9 mouse cellular contexts compared by ENCODE assay signal in the genomic region with DNA sequence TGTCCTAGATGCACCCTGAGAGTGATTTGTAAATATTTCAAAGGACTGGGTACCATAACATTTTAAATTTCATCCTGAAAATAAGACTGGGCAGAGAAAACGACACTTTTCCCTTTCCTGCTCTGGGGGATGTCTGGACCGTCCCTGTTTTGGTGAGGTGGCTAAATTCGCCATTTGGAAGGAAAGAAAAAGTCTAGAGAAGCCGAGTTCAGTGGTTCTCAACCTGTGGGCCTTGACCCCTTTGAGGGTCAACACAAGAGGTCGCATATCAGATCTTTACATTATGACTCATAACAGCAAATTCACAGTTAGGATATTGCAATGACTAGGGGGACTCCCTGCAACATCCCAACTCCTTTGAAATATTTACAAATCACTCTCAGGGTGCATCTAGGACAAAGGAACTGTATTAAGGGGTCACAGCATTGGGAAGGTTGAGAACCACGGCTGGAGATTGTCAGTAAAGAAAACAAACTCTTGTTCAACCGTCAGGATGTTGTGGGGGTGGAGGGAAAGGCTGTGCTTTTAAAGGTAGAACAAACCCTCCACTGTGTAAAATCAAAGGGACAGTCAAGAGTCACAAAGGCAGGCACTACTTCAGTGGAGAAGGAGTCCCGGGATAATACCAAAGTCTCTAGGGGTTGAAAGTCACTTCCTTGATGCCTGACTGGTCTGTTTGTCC. TPM values are rescaled to one million over a fixed set of nuclear protein-coding genes. Genes with fewer than 3 reads are reported as not detected.
DNase-seq lines count a peak whose midpoint lies in the region; ATAC-seq lines count a peak whose summit lies in the region.
"Had no signal": no experiment of that assay in that cellular context is flagged by ENCODE, and none has a peak within 500 bp of the region (broad histone marks: within the 10 kb centered on the region; RNA-seq: fewer than 3 reads in every experiment).

No protein-coding gene starts in this region.

- peak overlapping the region; percentile 63; the same call in 1 of the 2 replicates for H3K9ac ChIP-seq in heart, embryonic 11.5 days (ENCODE audit: low read depth, low read length)
- H3K9ac ChIP-seq in forebrain, embryonic 15.5 days (replicated peaks) = 0 out of 2 replicates have a peak overlapping the region, but pooled peaks have one; percentile 19
- H3K9ac ChIP-seq in liver, embryonic 15.5 days = no peak overlapping the region

- intact Hi-C loops in heart, postnatal 25 days (cut with DNase I) = loop anchor here (5.0 kb wide), 1 partner anchor 93 kb away; no protein-coding TSS in a partner anchor

- 22% methylated on average over 8 of the region's 8 CpGs for WGBS in heart, embryonic 11.5 days (ENCODE audit: insufficient replicate concordance)
- WGBS in forebrain, embryonic 15.5 days = 36% methylated on average over 8 of the region's 8 CpGs
- 42% methylated on average over 8 of the region's 8 CpGs for WGBS in liver, embryonic 15.5 days (ENCODE audit: insufficient replicate concordance)

- H3K27me3 ChIP-seq in heart, embryonic 11.5 days (ENCODE audit: control insufficient read depth, insufficient read depth, low read length) = no peaks in the 10 kb centered on the region
- no peaks in the 10 kb centered on the region for H3K27me3 ChIP-seq in forebrain, embryonic 15.5 days
- H3K27me3 ChIP-seq in liver, embryonic 15.5 days = peaks cover 64% of the 10 kb centered on the region

- no peak for DNase-seq in heart, postnatal 25 days (ENCODE audit: low spot score)
- peak; percentile 27 for DNase-seq in 416B (ENCODE audit: low read depth)
- DNase-seq in gastrocnemius, adult 8-10 months (ENCODE audit: low spot score in 2 of 2) = no peak
- DNase-seq in ovary, postnatal 36 days (ENCODE audit: low spot score) = no peak
- DNase-seq: cerebellum, adult 11 months had no signal

- H3K9me3 ChIP-seq in heart, embryonic 11.5 days (replicated peaks; ENCODE audit: control insufficient read depth, low read length) = no peaks in the 10 kb centered on the region
- H3K9me3 ChIP-seq in forebrain, embryonic 15.5 days = no peaks in the 10 kb centered on the region
- H3K9me3 ChIP-seq in liver, embryonic 15.5 days (replicated peaks) = no peaks in the 10 kb centered on the region

- peak overlapping the region; percentile 35; the same call in 1 of the 2 replicates for H3K27ac ChIP-seq in heart, embryonic 11.5 days (ENCODE audit: low read depth, low read length)
- no peak overlapping the region for H3K27ac ChIP-seq in forebrain, embryonic 15.5 days (replicated peaks)
- no peak overlapping the region for H3K27ac ChIP-seq in liver, embryonic 15.5 days (replicated peaks)

- peak overlapping the region; percentile 87 for H3K4me3 ChIP-seq in heart, embryonic 11.5 days (ENCODE audit: low read depth, low read length)
- H3K4me3 ChIP-seq in forebrain, embryonic 15.5 days = peak overlapping the region; percentile 93
- H3K4me3 ChIP-seq in liver, embryonic 15.5 days (replicated peaks) = no peak overlapping the region

- peak overlapping the region; percentile 87 for H3K4me2 ChIP-seq in heart, embryonic 11.5 days
- peak overlapping the region; percentile 75 for H3K4me2 ChIP-seq in forebrain, embryonic 15.5 days (replicated peaks)
- peak overlapping the region; percentile 35; the same call in 1 of the 2 replicates for H3K4me2 ChIP-seq in liver, embryonic 15.5 days

- no peak for ATAC-seq in heart, embryonic 11.5 days (replicated peaks; ENCODE audit: insufficient number of reproducible peaks, low FRiP score, low TSS enrichment)
- no peak for ATAC-seq in forebrain, embryonic 15.5 days (replicated peaks)
- ATAC-seq in liver, embryonic 15.5 days (ENCODE audit: insufficient read depth) = no peak
- no peak for ATAC-seq in granulocyte monocyte progenitor cell, adult 5-6 weeks (replicated peaks; ENCODE audit: poor library complexity, severe bottlenecking)

- peaks cover 24% of the 10 kb centered on the region for H3K4me1 ChIP-seq in heart, embryonic 11.5 days (ENCODE audit: control insufficient read depth, insufficient read depth, low read length)
- peaks cover 22% of the 10 kb centered on the region for H3K4me1 ChIP-seq in forebrain, embryonic 15.5 days
- peaks cover 31% of the 10 kb centered on the region for H3K4me1 ChIP-seq in liver, embryonic 15.5 days (replicated peaks)

- H3K36me3 ChIP-seq in heart, embryonic 11.5 days (ENCODE audit: control insufficient read depth, insufficient read depth, low read length) = no peaks in the 10 kb centered on the region
- no peaks in the 10 kb centered on the region for H3K36me3 ChIP-seq in forebrain, embryonic 15.5 days
- H3K36me3 ChIP-seq in liver, embryonic 15.5 days (replicated peaks) = no peaks in the 10 kb centered on the region

RNA-seq across cellular contexts. Expression of a gene that starts 3.2 kb away (rescaled TPM):
- 20.9 and 22.2 TPM in 2 replicates for polyA plus RNA-seq in heart, embryonic 11.5 days (2014; fragmentation: Nextera tagmentation; extraction: Ambion mirVana)
- total RNA-seq in heart, postnatal 25 days (2021) = 10 to 100 TPM; 16.9 to 18.8 TPM
- polyA plus RNA-seq in forebrain, embryonic 15.5 days (2015; fragmentation: Nextera tagmentation; extraction: Ambion mirVana) = 23.3 and 24.3 TPM in 2 replicates
- polyA plus RNA-seq in liver, embryonic 15.5 days (2015; fragmentation: Nextera tagmentation; extraction: Ambion mirVana) = 4.2 and 4.8 TPM in 2 replicates
- total RNA-seq in granulocyte monocyte progenitor cell, adult 5-6 weeks (2014; fragmentation: Nextera tagmentation) = 0.26 and 1.9 TPM in 2 replicates
- total RNA-seq in granulocyte monocyte progenitor cell, adult 5-6 weeks (2017) = 1.1 and 1.2 TPM in 2 replicates
- 1 to 10 TPM; 2.4 to 3.9 (median 3.6) TPM for total RNA-seq in gastrocnemius, adult 8-10 months (2022)

RNA-seq across cellular contexts. Expression of a gene that starts 36.2 kb away (rescaled TPM):
- polyA plus RNA-seq in heart, embryonic 11.5 days (2014; fragmentation: Nextera tagmentation; extraction: Ambion mirVana) = 202 and 207 TPM in 2 replicates
- total RNA-seq in heart, postnatal 25 days (2021) = 10 to 100 TPM; 55.0 to 60.9 TPM
- 210 and 219 TPM in 2 replicates for polyA plus RNA-seq in forebrain, embryonic 15.5 days (2015; fragmentation: Nextera tagmentation; extraction: Ambion mirVana)
- polyA plus RNA-seq in liver, embryonic 15.5 days (2015; fragmentation: Nextera tagmentation; extraction: Ambion mirVana) = 69.6 and 83.5 TPM in 2 replicates
- total RNA-seq in granulocyte monocyte progenitor cell, adult 5-6 weeks (2014; fragmentation: Nextera tagmentation) = 583 and 666 TPM in 2 replicates
- total RNA-seq in granulocyte monocyte progenitor cell, adult 5-6 weeks (2017) = 670 and 682 TPM in 2 replicates
- total RNA-seq in gastrocnemius, adult 8-10 months (2022) = 10 to 100 TPM; 53.4 to 66.1 (median 59.2) TPM

Comparison
In these comparisons a context has a peak if more than half of its experiments do, and no peak if none do; other contexts are left out.
1. H3K4me2 ChIP-seq: peak in every context shown above with its lines; median percentile 87 in heart, embryonic 11.5 days; 75 in forebrain, embryonic 15.5 days; 35 in liver, embryonic 15.5 days.
2. RNA of a gene that starts 36.2 kb away (total RNA-seq): 583 to 682 TPM in granulocyte monocyte progenitor cell, adult 5-6 weeks; 53.4 to 66.1 TPM in gastrocnemius, adult 8-10 months and 55.0 to 60.9 TPM in heart, postnatal 25 days; every median in the first group is over 4 times any median in the second.